Mouse (Mus musculus) right cerebral cortex, postnatal 36 days (tissue): ENCODE measurements at regions not wholly inside any gene's neighbourhood (a gene's known extent, or its start where the extent isn't known, plus 50 kb on each side); places are given as distances from the start of the nearest gene placed in this dataset.

Source experiments
- DNase-seq, 2 experiments: peaks; one replicate each; pipeline ENCODE4 v3.0.0; 2022; ENCODE audit warnings: low spot score in 2 of 2, mixed read lengths in 1 of 2

GRCm38 (mm10) chr1:28229611-28230010 is 550.4 kb downstream of the Gm597 start:
- DNase-seq, result no peak

- DNase-seq, result peak; percentile 7 to 9
Measured at GRCm38 (mm10) chr1:28214243-28215038, 565.6 kb downstream of the Gm597 start.
